9 mouse cellular contexts compared by ENCODE assay signal in the genomic region with DNA sequence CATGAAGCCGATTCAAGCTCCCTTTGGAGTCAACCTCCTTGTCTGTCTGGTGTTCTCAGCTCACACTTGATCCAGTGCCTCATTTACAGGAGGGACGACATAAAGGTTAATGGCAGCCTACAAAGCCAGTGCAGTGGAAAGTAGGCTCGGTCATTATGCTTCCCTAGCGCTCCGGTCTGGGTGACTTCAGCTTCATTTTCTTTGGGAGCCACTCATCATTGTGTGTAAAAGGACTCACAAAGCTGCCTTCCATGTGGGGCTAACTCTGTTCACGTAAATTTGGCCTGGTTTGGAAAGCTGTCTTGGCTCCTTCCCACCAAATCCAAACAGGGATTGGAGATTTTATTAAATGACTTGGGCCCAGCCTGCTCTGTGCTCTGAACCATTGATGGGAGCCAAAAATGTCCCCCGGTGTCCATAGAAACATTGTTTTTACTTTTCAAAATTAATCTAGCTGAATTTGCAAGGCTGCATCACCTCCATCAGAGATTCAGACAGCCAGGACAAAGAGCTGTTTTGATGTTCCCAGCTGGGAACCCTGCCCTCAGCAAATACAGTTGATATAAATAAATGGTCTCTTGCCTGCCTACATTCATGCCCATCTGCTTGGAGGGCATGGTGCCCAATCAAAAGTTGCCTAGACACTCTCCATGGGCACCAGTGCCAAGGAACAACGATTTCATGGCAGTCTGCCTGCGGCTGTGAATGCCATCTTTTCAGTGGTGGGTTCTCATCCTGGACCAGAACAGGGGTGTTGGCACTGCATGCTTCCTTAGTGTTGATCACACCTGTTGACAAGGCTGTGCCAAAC.
DNase-seq lines count a peak whose midpoint lies in the region; ATAC-seq and TF ChIP-seq lines count a peak whose summit lies in the region.
"Had no signal": no experiment of that assay in that cellular context is flagged by ENCODE, and none has a peak within 500 bp of the region (broad histone marks: within the 10 kb centered on the region; RNA-seq: fewer than 3 reads in every experiment).

No protein-coding gene starts in this region.

- 81% methylated on average over 9 of the region's 9 CpGs for WGBS in midbrain, embryonic 13.5 days
- 91% methylated on average over 9 of the region's 9 CpGs for WGBS in midbrain, embryonic 11.5 days
- WGBS in kidney, embryonic 14.5 days, result 89% methylated on average over 9 of the region's 9 CpGs
- 95% methylated on average over 9 of the region's 9 CpGs for WGBS in thymus, adult 2 months

- H3K9me3 ChIP-seq in midbrain, embryonic 13.5 days, result no peaks in the 10 kb centered on the region
- no peaks in the 10 kb centered on the region for H3K9me3 ChIP-seq in midbrain, embryonic 11.5 days (ENCODE audit: control insufficient read depth, low read length)
- no peaks in the 10 kb centered on the region for H3K9me3 ChIP-seq in kidney, embryonic 14.5 days (ENCODE audit: control insufficient read depth, low read length)

- no peak for TF ChIP-seq POLR2A in thymus, adult 2 months (IDR thresholded peaks at IDR 0.05; ENCODE audit: control insufficient read depth, extremely low read depth, insufficient read depth, low read length, poor library complexity)

- H3K27me3 ChIP-seq in midbrain, embryonic 13.5 days, result no peaks in the 10 kb centered on the region
- H3K27me3 ChIP-seq in midbrain, embryonic 11.5 days (ENCODE audit: control insufficient read depth, insufficient read depth, low read length), result no peaks in the 10 kb centered on the region
- H3K27me3 ChIP-seq in kidney, embryonic 14.5 days (ENCODE audit: control insufficient read depth, insufficient read depth, low read length), result no peaks in the 10 kb centered on the region
- no peaks in the 10 kb centered on the region for H3K27me3 ChIP-seq in thymus, adult 2 months (ENCODE audit: control insufficient read depth, insufficient read depth, low read length)

- H3K4me2 ChIP-seq in midbrain, embryonic 13.5 days (replicated peaks), result no peak overlapping the region
- no peak overlapping the region for H3K4me2 ChIP-seq in midbrain, embryonic 11.5 days
- H3K4me2 ChIP-seq in kidney, embryonic 14.5 days (replicated peaks; ENCODE audit: low read depth, low read length), result no peak overlapping the region

- H3K4me3 ChIP-seq in midbrain, embryonic 13.5 days (replicated peaks), result no peak overlapping the region
- no peak overlapping the region for H3K4me3 ChIP-seq in midbrain, embryonic 11.5 days (ENCODE audit: low read depth, low read length)
- no peak overlapping the region for H3K4me3 ChIP-seq in kidney, embryonic 14.5 days (ENCODE audit: low read length)
- no peak overlapping the region for H3K4me3 ChIP-seq in thymus, adult 2 months (ENCODE audit: control insufficient read depth, insufficient read depth, low read length)

- ATAC-seq in midbrain, embryonic 13.5 days, result peak; percentile 82
- no peak for ATAC-seq in midbrain, embryonic 11.5 days (ENCODE audit: low FRiP score)
- peak; percentile 41; the same call in 1 of the 2 replicates for ATAC-seq in frontal cortex, adult (ENCODE audit: low TSS enrichment)
- ATAC-seq in kidney, embryonic 14.5 days (ENCODE audit: low FRiP score, low TSS enrichment), result no peak
- ATAC-seq: intestine, embryonic 16.5 days had no signal

- H3K4me1 ChIP-seq in midbrain, embryonic 13.5 days (replicated peaks), result peaks cover 10% of the 10 kb centered on the region
- H3K4me1 ChIP-seq in midbrain, embryonic 11.5 days (ENCODE audit: control insufficient read depth, insufficient read depth, low read length), result no peaks in the 10 kb centered on the region
- no peaks in the 10 kb centered on the region for H3K4me1 ChIP-seq in kidney, embryonic 14.5 days (ENCODE audit: control insufficient read depth, insufficient read depth, low read length)
- H3K4me1 ChIP-seq in thymus, adult 2 months (replicated peaks; ENCODE audit: control insufficient read depth, insufficient read depth, low read length), result no peaks in the 10 kb centered on the region

- DNase-seq in midbrain, embryonic 11.5 days (ENCODE audit: low spot score, missing footprints), result no peak
- peak; percentile 40 for DNase-seq in left cerebral cortex, adult 11 months (ENCODE audit: low spot score)
- DNase-seq in right cerebral cortex, postnatal 36 days (ENCODE audit: low spot score in 2 of 2), result peak; percentile 30 to 62
- no peak for DNase-seq in kidney, adult 11 months
- DNase-seq in thymus, adult 2 months, result no peak

- no peak for TF ChIP-seq CTCF in thymus, adult 2 months (IDR thresholded peaks at IDR 0.05; ENCODE audit: borderline replicate concordance, control insufficient read depth, extremely low read depth, insufficient read depth, low read length, poor library complexity)

- no peak overlapping the region for H3K27ac ChIP-seq in midbrain, embryonic 13.5 days
- H3K27ac ChIP-seq in midbrain, embryonic 11.5 days (ENCODE audit: low read depth, low read length), result no peak overlapping the region
- H3K27ac ChIP-seq in kidney, embryonic 14.5 days (ENCODE audit: low read depth, low read length), result no peak overlapping the region
- no peak overlapping the region for H3K27ac ChIP-seq in thymus, adult 2 months (ENCODE audit: control insufficient read depth, insufficient read depth, low read length)

- no peaks in the 10 kb centered on the region for H3K36me3 ChIP-seq in midbrain, embryonic 13.5 days
- H3K36me3 ChIP-seq in midbrain, embryonic 11.5 days (ENCODE audit: control insufficient read depth, insufficient read depth, low read length), result no peaks in the 10 kb centered on the region
- H3K36me3 ChIP-seq in kidney, embryonic 14.5 days (ENCODE audit: control insufficient read depth, insufficient read depth, low read length), result no peaks in the 10 kb centered on the region
- no peaks in the 10 kb centered on the region for H3K36me3 ChIP-seq in thymus, adult 2 months (ENCODE audit: control insufficient read depth, insufficient read depth, low read length)

- no peak overlapping the region for H3K9ac ChIP-seq in midbrain, embryonic 13.5 days (replicated peaks)
- no peak overlapping the region for H3K9ac ChIP-seq in midbrain, embryonic 11.5 days (ENCODE audit: low read length)
- no peak overlapping the region for H3K9ac ChIP-seq in kidney, embryonic 14.5 days (ENCODE audit: low read depth, low read length)

Comparison
In these comparisons a context has a peak if more than half of its experiments do, and no peak if none do; other contexts are left out.
1. ATAC-seq: peak in midbrain, embryonic 13.5 days (single experiment) and frontal cortex, adult (single experiment); none in midbrain, embryonic 11.5 days (single experiment) and kidney, embryonic 14.5 days (single experiment).
2. DNase-seq: peak in left cerebral cortex, adult 11 months (single experiment) and right cerebral cortex, postnatal 36 days (2 of 2); none in midbrain, embryonic 11.5 days (single experiment), kidney, adult 11 months (single experiment) and thymus, adult 2 months (single experiment).